Mouse (Mus musculus) olfactory bulb, adult 2 months (tissue): ENCODE data around the gene Lgals3bp. TPM values are rescaled to one million over a fixed set of nuclear protein-coding genes. Genes with fewer than 3 reads are reported as not detected.

Experiments
- H3K27ac ChIP-seq: fragments of 200-500 bp; 2 replicates; pipeline ENCODE4 v1.5.1; 2012; ENCODE audit warnings: low read depth, low read length; ENCODE audit not compliant: insufficient read depth
- H3K4me1 ChIP-seq: fragments of 200-500 bp; 2 replicates; pipeline ENCODE4 v1.6.1; 2012; ENCODE audit warnings: low read length; ENCODE audit not compliant: control insufficient read depth, insufficient read depth
- H3K4me3 ChIP-seq: fragments of 200-500 bp; 2 replicates; pipeline ENCODE4 v1.5.1; 2012; ENCODE audit warnings: mild to moderate bottlenecking, low read depth, low read length, moderate library complexity; ENCODE audit not compliant: insufficient read depth
- CTCF ChIP-seq: fragments of 200-500 bp; IDR thresholded peaks from 2 replicates; pipeline ENCODE4 v1.5.1; 2012; ENCODE audit warnings: low read depth, mild to moderate bottlenecking, low read length, moderate library complexity; ENCODE audit not compliant: insufficient read depth
- POLR2A ChIP-seq: fragments of 200-500 bp; IDR thresholded peaks from 2 replicates; pipeline ENCODE4 v1.6.1; 2012; ENCODE audit warnings: mild to moderate bottlenecking, low read depth, low read length, moderate library complexity; ENCODE audit not compliant: insufficient read depth
- WGBS: fragments of 180-500 bp; shearing (Covaris S2); methylation state at CpG from one replicate; pipeline ENCODE4 v1.1.7; 2018; 5-methylcytosine and 5-hydroxymethylcytosine counted together
- polyA plus RNA-seq: library from polyadenylated mRNA; stranded (reverse); fragments of >200 nt; gene quantifications from 2 replicates; pipeline ENCODE4 v1.2.4, GENCODE M21; 2012; ENCODE audit warnings: low replicate concordance; ENCODE audit not compliant: missing spikeins, insufficient read depth, insufficient read length

Lgals3bp gene
- polyA plus RNA-seq, 1 experiment = not detected

- H3K4me1 ChIP-seq = peaks cover 37% of the 10 kb centered on the region
- WGBS = 85% methylated on average over 1 of the region's 1 CpGs
- TF ChIP-seq CTCF (no peak), POLR2A (no peak)
Observed at GRCm38 (mm10) chr11:118362501-118362900, 39.4 kb downstream of the Lgals3bp start.

GRCm38 (mm10) chr11:118360907-118361341 lies 41.0 kb downstream of the Lgals3bp start:
- TF ChIP-seq POLR2A = no peak
- TF ChIP-seq CTCF = no peak
- H3K4me3 ChIP-seq = no peak overlapping the region
- H3K27ac ChIP-seq = no peak overlapping the region
- H3K4me1 ChIP-seq = peaks cover 31% of the 10 kb centered on the region
- WGBS = 68% methylated on average over 10 of the region's 10 CpGs

More at GRCm38 (mm10) chr11:118362501-118362900, 39.4 kb downstream of the Lgals3bp start:
- Histone ChIP-seq H3K27ac (no peak overlapping the region), H3K4me3 (no peak overlapping the region)

GRCm38 (mm10) chr11:118360491-118360890 lies 41.4 kb downstream of the Lgals3bp start:
- Histone ChIP-seq H3K4me1 (peaks cover 31% of the 10 kb centered on the region), H3K4me3 (no peak overlapping the region), H3K27ac (no peak overlapping the region)
- WGBS = 59% methylated on average over 7 of the region's 7 CpGs
- TF ChIP-seq POLR2A = no peak

DNA sequence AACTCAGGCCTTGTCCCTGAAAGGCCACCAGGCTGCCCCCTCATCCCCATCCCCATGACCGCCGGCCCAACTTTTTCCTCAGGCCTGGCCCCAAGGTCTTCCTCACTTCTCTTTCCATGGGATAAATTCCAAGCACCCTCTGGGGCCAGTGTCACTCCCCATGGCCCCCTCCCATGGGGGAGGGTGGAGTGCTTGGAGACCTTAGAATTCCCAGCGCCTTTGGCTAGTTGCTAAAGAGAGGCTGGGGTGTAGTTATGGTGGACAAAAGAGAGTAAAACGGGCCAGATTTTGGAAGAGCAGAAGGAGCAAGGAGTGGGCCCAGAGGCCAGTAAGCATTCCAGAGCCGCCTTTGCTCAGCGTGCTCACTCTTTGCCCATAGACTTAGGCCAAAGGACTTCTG lies 46.3 kb downstream of the Lgals3bp start, which contains the start of gene Timp2:
TSS of gene Timp2 (minus strand) at position 101 of the 400 bp plus-strand sequence.
- H3K27ac ChIP-seq = peak within 1 kb of the TSS; percentile 58
- WGBS = 37% methylated on average over 6 of the region's 6 CpGs
- H3K4me3 ChIP-seq = peak within 1 kb of the TSS; percentile 75
- H3K4me1 ChIP-seq = peaks cover 28% of the 10 kb centered on the region
- TF ChIP-seq POLR2A (no peak), CTCF (no peak)

DNA sequence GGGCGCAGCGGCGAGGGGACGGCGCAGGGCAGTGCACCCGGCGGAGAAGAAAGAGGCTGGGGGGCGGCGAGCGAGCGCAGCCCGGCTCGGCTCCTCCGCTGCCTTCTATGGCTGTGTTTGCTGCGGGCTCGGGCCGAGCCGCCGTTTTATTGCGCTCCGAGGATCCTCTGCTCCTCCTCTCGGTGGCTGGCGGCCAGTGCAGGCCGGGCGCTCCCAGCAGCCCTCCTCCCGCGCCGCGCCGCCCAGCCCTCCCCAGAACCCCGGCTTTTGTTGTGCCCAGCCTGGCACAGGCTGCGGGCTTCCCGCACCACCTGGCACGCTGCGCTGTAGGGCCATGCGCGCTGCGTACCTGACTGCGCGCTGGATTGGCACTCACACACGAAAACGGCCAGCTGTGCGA lies 46.7 kb downstream of the Lgals3bp start:
- TF ChIP-seq POLR2A (peak; percentile 80; the same call in 1 of the 2 replicates), CTCF (peak; percentile 35; the same call in 1 of the 2 replicates)
- WGBS = under 1% methylated on average over 43 of the region's 43 CpGs
- Histone ChIP-seq H3K27ac (peak overlapping the region; percentile 58), H3K4me1 (peaks cover 24% of the 10 kb centered on the region), H3K4me3 (peak overlapping the region; percentile 75)

DNA sequence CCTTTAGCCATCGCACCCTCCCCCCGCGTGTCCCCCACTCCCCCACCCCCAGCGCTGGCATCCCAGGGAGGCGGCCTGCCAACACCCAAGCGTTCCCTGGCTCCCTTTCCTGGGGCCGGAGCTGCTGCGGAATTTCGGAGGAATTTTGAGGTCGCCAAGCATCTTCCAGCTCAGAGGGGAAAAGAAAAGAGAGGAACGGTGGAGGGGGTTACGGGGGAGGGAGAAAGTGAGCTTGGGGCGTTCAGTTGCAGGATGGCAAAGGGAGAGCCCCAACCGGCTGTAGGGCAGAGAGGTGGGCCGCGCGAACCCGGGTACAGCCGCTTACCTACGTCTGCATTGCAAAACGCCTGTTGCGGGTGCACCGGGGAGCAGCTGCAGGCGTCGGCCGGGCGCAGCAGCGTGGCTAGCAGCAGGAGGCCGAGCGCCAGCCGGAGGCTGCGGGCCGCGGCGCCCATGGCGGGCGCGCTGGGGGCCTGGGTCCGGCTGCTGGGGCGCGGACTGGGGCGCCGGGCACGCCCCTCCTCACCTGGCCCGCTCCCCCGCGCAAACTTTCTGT lies 47.2 kb downstream of the Lgals3bp start:
- Histone ChIP-seq H3K4me3 (peak overlapping the region; percentile 75), H3K27ac (peak overlapping the region; percentile 56), H3K4me1 (peaks cover 26% of the 10 kb centered on the region)
- under 1% methylated on average over 47 of the region's 47 CpGs for WGBS
- TF ChIP-seq CTCF = no peak
- no peak for TF ChIP-seq POLR2A

DNA sequence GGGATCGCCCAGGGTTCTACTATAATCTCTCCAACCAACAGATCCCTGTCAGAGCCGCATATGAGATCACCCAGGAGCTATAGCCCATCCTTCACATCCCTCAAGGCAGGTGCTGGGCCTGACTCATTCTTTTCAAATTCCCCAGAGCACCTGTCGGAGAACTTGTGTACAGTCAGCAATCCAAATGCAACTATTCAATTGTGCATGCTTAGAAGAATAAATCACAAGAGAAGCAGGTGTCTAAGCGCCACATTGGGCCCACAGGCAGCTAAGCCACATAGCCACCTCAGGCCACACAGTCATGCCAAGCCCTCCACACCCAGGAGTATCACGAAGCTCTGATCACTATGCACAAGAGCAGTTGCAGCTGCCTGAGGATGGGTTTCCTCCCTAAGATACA lies 52.4 kb downstream of the Lgals3bp start:
- no peak overlapping the region for H3K4me3 ChIP-seq
- no peak for TF ChIP-seq POLR2A
- no peak for TF ChIP-seq CTCF
- no peak overlapping the region for H3K27ac ChIP-seq
- 84% methylated on average over 5 of the region's 5 CpGs for WGBS
- H3K4me1 ChIP-seq = peaks cover 40% of the 10 kb centered on the region

DNA sequence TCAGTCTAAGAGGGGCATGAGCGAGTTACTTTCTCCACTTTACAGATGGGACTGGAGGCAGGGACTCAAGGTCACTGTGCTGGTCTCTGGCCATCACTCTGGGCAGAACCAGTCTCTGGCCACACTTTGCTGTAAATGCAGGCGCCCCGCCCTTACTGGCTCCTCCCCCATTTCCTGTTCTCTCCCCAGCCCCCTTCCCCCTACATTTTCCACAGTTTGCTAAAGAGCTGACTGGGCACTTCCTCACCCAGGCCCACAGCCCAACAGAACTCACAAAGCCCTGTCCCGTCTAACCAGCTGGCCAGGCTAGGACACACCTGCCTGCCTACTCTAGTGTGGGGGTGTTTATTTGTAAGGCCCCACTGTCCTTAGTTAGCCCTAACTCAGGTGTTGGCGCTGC lies 53.0 kb downstream of the Lgals3bp start:
- no peak for TF ChIP-seq CTCF
- TF ChIP-seq POLR2A = no peak
- Histone ChIP-seq H3K4me3 (no peak overlapping the region), H3K4me1 (peaks cover 41% of the 10 kb centered on the region), H3K27ac (no peak overlapping the region)
- WGBS = 85% methylated on average over 5 of the region's 5 CpGs

DNA sequence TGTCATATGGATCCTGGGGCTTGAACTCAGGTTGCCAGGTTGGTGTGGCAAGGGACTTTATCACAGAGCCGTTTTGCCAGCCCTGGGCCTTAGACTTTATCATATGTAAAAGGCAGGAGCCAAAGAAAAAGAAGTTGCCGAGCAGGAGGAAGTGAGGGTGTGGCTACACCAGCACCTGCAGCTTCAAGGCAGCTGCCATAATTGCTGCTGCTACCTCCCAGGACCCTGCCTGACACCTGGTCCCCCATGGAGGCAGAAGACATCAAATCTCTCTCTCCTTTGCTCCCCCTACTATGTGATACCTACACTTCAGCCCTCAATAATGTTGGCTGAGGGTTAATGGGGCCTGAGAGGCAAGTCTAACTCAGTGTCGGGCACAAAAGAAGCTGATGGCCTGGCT lies 53.5 kb downstream of the Lgals3bp start:
- 86% methylated on average over 3 of the region's 3 CpGs for WGBS
- no peak overlapping the region for H3K4me3 ChIP-seq
- peaks cover 40% of the 10 kb centered on the region for H3K4me1 ChIP-seq
- no peak overlapping the region for H3K27ac ChIP-seq
- TF ChIP-seq CTCF = no peak
- TF ChIP-seq POLR2A = no peak

GRCm38 (mm10) chr11:118347911-118348310 lies 54.0 kb downstream of the Lgals3bp start:
- Histone ChIP-seq H3K27ac (no peak overlapping the region), H3K4me1 (peaks cover 40% of the 10 kb centered on the region), H3K4me3 (no peak overlapping the region)
- 95% methylated on average over 12 of the region's 12 CpGs for WGBS
- no peak for TF ChIP-seq POLR2A
- TF ChIP-seq CTCF = no peak
